Mouse (Mus musculus): ENCODE results near the gene Olfr1370. TPM values are rescaled to one million over a fixed set of nuclear protein-coding genes. Genes with fewer than 3 reads are reported as not detected.

The Olfr1370 gene
- polyA plus RNA-seq (2012; rRNA removed), result not detected in 2 replicates

GRCm38 (mm10) chr13:21074847-21075246, at the start of gene Olfr1370:
Gene Olfr1370 (minus strand): TSS chr13:21074947.

GRCm38 (mm10) chr13:21111183-21111582, 36.4 kb upstream of the Olfr1370 start, which contains the start of gene Olfr1369-ps1:
Gene Olfr1369-ps1 (plus strand): TSS chr13:21111483.

Other genes starting within 250 kb of the Olfr1370 start
- not detected in 2 replicates for gene Olfr1369-ps1, start 36.5 kb upstream of the Olfr1370 start, polyA plus RNA-seq (2012; rRNA removed)
- gene Olfr263, start 54.7 kb upstream of the Olfr1370 start, polyA plus RNA-seq (2012; rRNA removed), result not detected in 2 replicates
- not detected in 2 replicates for gene Olfr1368, start 70.9 kb upstream of the Olfr1370 start, polyA plus RNA-seq (2012; rRNA removed)
- 44.4 and 70.6 TPM in 2 replicates for gene Trim27, start 104.5 kb upstream of the Olfr1370 start, polyA plus RNA-seq (2012; rRNA removed)
- 3.3 TPM in 1 of 2 replicates, not detected in the other for gene Gpx5, start 217.8 kb upstream of the Olfr1370 start, polyA plus RNA-seq (2012; rRNA removed)
- gene Gpx6, start 237.2 kb upstream of the Olfr1370 start, polyA plus RNA-seq (2012; rRNA removed), result not detected in 2 replicates